Mouse (Mus musculus): ENCODE results near the gene Pak6. TPM values are rescaled to one million over a fixed set of nuclear protein-coding genes. Genes with fewer than 3 reads are reported as not detected.

Pak6 gene
- polyA plus RNA-seq (2014; fragmentation: Illumina TruSeq; extraction: RNeasy Lipid Tissue Mini Kit (QIAGEN cat#74804); ENCODE audit: low replicate concordance) = 0.22 TPM

GRCm38 (mm10) chr2:118662902-118663803 lies at the start of gene Pak6:
Pak6 (plus strand) TSS chr2:118663303.

GRCm38 (mm10) chr2:118703913-118704730 lies 41.0 kb downstream of the Pak6 start, which contains the start of gene Ankrd63:
Ankrd63 (minus strand) TSS chr2:118703963.

GRCm38 (mm10) chr2:118728337-118728736 lies 65.2 kb downstream of the Pak6 start, which contains the start of gene Plcb2:
Plcb2 (minus strand) TSS chr2:118728438.

GRCm38 (mm10) chr2:118745232-118745884 lies 82.3 kb downstream of the Pak6 start, which contains the start of gene Inafm2:
Inafm2 (plus strand) TSS chr2:118745758.

Other genes with a start within 250 kb of the Pak6 start
- gene Srp14, start 183.6 kb upstream of the Pak6 start, polyA plus RNA-seq (2014; fragmentation: Illumina TruSeq; extraction: RNeasy Lipid Tissue Mini Kit (QIAGEN cat#74804); ENCODE audit: low replicate concordance) = 50.6 TPM
- 2.9 TPM for gene Bmf, start 113.6 kb upstream of the Pak6 start, polyA plus RNA-seq (2014; fragmentation: Illumina TruSeq; extraction: RNeasy Lipid Tissue Mini Kit (QIAGEN cat#74804); ENCODE audit: low replicate concordance)
- gene Bub1b, start 65.1 kb upstream of the Pak6 start, polyA plus RNA-seq (2014; fragmentation: Illumina TruSeq; extraction: RNeasy Lipid Tissue Mini Kit (QIAGEN cat#74804); ENCODE audit: low replicate concordance) = 11.1 TPM
- gene Ankrd63, start 40.7 kb downstream of the Pak6 start, polyA plus RNA-seq (2014; fragmentation: Illumina TruSeq; extraction: RNeasy Lipid Tissue Mini Kit (QIAGEN cat#74804); ENCODE audit: low replicate concordance) = 0.37 TPM
- 1.2 TPM for gene Plcb2, start 65.1 kb downstream of the Pak6 start, polyA plus RNA-seq (2014; fragmentation: Illumina TruSeq; extraction: RNeasy Lipid Tissue Mini Kit (QIAGEN cat#74804); ENCODE audit: low replicate concordance)
- 11.9 TPM for gene Inafm2, start 82.5 kb downstream of the Pak6 start, polyA plus RNA-seq (2014; fragmentation: Illumina TruSeq; extraction: RNeasy Lipid Tissue Mini Kit (QIAGEN cat#74804); ENCODE audit: low replicate concordance)
- gene Ccdc9b, start 99.4 kb downstream of the Pak6 start, polyA plus RNA-seq (2014; fragmentation: Illumina TruSeq; extraction: RNeasy Lipid Tissue Mini Kit (QIAGEN cat#74804); ENCODE audit: low replicate concordance) = 0.89 TPM
- gene Phgr1, start 109.5 kb downstream of the Pak6 start, polyA plus RNA-seq (2014; fragmentation: Illumina TruSeq; extraction: RNeasy Lipid Tissue Mini Kit (QIAGEN cat#74804); ENCODE audit: low replicate concordance) = 16.7 TPM
- gene Disp2, start 116.4 kb downstream of the Pak6 start, polyA plus RNA-seq (2014; fragmentation: Illumina TruSeq; extraction: RNeasy Lipid Tissue Mini Kit (QIAGEN cat#74804); ENCODE audit: low replicate concordance) = 0.67 TPM
- gene Knstrn, start 150.7 kb downstream of the Pak6 start, polyA plus RNA-seq (2014; fragmentation: Illumina TruSeq; extraction: RNeasy Lipid Tissue Mini Kit (QIAGEN cat#74804); ENCODE audit: low replicate concordance) = 6.4 TPM
- gene Ivd, start 198.7 kb downstream of the Pak6 start, polyA plus RNA-seq (2014; fragmentation: Illumina TruSeq; extraction: RNeasy Lipid Tissue Mini Kit (QIAGEN cat#74804); ENCODE audit: low replicate concordance) = 8.3 TPM
- 2.5 TPM for gene Bahd1, start 237.1 kb downstream of the Pak6 start, polyA plus RNA-seq (2014; fragmentation: Illumina TruSeq; extraction: RNeasy Lipid Tissue Mini Kit (QIAGEN cat#74804); ENCODE audit: low replicate concordance)